Mouse (Mus musculus) skeletal muscle tissue, adult 2 months (tissue): ENCODE measurements around the gene Tet1.
"Not testable (repeated sequence)": the region's sequence is repeated elsewhere in the genome, so short reads cannot be mapped to it uniquely, and the experiment has no call there.

Experiments
- DNase-seq: peaks from one replicate; pipeline ENCODE4 v3.0.0-alpha.2; 2012; ENCODE audit warnings: low read depth, low spot score

Tet1 gene

DNA sequence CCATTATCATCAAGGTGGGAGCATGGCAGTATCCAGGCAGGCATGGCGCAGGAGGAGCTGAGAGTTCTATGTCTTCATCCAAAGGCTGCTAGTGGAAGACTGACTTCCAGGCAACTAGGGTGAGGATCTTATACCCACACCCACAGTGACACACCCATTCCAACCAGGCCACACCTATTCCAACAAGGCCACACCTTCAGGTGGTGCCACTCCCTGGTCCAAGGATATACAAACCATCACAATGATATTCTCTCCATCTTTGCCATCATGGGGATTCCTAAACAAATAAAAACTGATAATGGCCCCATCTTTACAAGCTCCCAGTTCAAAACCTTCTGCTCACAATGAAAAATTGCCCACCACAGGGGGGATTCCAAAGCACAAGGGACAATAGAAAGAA is at the start of gene Tet1:
Tet1 (minus strand) TSS at position 101 of the 400 bp plus-strand sequence.
- not testable (repeated sequence) for DNase-seq

DNA sequence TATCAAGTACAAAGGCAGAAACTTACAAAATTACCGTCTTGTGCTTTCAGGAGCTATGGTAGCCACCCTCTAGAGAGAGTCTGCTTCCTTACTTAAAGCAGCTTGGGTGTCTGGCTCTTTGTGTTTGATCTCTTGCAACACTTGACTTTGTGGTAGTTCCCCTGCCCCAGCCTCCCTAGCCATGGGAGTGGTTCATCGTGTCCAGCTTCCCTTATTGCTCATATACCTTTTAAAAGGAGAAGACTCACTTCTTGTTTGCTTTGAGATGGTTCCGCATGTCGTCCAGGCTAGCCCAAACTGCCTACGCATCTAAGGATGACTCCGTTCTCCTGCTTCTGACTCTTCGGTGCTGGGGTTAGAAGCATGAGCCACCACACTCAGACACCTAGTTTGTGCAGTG is 39.8 kb upstream of the Tet1 start:
- no peak for DNase-seq

DNA sequence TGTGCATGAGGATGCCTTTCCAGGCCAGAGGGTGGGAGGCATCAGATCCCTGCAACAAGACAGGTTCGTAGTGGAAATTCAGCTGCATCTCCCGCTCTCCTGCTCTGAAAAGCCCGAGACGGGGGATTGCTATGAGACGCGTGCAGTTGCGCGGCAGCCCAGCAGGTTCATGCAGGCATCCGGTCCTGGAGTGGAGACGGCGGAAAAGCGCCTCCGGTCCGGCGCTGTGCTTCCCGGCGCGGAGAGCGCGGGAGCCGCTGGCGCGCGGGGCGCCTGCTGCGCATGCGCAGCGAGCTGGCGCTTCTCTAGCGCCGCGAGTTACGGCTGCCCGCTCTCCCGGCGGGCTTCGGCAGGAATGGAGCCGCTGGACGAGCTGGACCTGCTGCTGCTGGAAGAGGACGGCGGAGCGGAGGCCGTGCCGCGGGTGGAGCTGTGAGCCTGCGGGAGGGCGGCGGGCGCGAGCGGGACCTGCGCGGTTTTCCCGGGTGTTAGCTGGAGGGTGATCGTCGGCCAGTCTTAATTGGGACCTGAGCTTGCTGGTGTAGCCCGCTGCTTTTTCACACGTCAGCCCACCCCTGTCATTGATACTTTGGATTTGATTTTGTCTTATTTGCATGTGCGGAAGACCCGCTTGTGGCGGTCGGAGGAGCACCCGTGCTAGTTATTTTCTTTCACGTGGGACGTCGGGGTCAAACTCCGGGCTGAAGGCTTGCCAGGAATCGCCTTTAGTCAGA is 38.1 kb upstream of the Tet1 start, which contains the start of gene Dna2:
Dna2 (plus strand) TSS at position 289 of the 734 bp plus-strand sequence.
- peak; percentile 75 for DNase-seq

DNA sequence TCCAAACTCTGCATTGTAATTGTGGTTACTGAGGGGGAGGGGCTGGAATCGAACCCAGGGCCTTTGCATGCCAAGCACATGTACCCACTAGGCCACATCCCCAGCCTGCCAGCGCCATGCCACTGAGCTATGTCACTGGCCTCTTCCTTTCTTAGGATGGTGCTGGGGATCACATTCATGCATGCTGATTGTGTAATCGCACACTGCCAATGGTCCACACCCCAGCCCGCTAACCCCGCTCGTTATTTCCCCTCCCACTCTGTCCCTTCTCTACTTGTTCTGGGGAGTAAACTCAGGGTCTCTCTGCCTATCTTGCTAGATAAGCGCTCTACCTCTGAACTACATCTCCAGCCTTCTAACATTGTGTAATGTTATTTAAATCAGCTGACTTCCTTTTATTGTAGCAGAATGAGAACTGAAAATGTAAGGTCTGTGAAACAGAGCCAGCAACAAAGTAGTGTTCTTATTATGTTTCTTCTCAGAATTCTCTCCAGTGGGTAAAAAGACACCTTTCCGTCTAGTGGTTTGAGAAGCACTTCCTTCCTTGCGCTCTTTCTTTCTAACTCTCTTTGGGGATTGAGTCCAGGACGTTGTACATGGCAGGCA is 36.3 kb upstream of the Tet1 start:
- DNase-seq, result no peak

DNA sequence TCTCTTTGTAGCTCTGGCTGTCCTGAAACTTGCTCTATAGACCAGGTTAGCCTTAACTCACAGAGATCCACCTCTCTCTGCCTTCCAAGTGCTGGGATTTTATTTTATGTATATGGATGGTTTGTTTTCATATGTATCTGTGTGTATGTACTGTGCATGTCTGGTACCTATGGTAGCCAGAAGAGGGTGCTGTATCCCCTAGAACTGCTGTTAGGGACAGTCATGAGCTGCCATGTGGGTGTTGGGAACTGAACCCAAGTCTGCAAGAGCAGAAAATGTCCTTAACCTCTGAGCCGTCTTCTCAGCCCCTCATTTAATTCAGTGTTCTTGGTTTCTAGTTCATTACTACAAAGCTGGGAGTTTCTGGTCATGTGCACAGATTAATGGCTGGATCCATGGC is 23.6 kb upstream of the Tet1 start:
- DNase-seq, result no peak

DNA sequence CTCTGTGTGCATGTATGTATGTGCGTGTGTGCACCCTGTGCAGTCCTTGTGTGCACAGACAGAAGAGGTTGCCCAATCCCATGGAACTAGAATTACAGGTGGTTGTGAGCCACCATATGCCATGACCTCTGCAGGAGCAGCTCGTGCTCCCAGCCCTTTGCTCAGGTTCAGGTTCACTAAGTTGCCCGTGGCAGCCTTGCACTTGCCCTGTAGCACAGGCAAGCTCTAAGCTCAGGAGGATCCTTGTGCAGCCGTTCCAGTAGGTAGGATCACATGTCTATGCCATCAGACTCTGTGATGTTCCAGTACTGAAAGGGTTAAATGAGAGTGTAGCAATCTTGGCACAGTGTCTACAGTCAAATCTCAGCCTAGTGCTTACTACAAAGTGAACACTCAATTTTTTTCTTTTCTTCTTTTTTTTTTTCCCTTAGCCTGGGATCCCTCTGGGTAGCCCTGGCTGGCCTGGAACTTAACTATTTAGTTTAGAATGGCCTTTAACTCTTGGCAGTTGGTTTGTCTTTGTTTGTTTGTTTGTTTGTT is 15.4 kb upstream of the Tet1 start:
- DNase-seq, result no peak

DNA sequence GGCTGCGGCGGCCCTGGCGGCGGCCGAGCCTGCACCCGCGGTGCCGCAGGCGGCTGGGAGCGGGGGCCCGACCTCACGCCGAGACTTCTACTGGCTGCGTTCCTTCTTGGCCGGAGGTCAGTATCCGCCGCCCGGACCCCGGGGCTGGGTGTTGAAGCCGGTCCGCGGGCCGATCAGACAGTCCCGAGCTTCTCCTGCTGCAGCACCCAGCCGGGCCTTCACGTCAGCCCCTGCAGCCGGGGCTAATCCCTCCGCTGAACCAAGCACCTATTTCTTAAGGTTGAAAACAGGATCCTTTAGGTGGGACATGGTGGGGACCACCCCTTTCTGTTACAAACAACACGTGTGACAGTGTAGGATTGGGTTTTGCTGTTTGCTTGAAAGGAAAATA is 12.0 kb upstream of the Tet1 start:
- no peak for DNase-seq

DNA sequence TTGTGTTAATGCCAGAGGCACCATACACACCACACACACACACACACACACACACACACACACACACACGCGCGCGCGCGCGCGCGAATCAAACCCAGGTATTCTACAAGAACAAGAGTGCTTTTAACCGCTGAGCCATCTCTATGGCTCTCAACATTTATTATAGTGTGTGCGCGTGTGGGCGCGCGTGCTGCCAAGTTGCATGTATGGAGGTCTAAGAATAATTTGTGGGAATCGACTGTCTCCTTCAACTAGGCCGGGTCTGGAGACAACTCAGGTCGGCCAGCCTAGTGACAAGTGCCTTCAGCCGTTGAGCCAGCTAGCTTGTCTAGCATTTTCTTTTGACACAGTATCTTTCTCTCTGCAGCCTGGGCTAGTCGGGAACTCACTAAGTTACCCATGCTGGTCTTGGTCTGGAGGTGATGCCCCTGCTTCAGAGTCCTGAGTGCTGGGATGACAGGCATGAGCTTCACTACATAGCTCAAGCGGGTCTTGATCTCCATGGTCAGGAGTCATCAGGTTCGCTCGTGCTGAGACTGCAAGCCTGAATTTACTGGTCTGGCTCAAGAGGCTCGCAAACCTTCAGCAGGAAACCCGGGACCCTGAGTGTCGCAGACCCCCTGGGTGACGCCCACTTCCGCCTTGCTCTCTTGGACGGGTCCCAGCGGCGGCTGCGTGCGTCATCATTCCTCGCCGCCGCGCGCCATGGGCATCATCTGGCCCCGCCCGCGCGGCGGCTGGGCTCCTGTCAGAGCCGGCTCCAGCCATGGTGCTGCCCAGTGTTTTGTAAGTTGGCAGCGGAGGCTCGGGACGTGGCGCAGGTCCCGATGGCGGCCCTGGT is 11.3 kb upstream of the Tet1 start, which contains the start of gene Slc25a16:
Slc25a16 (plus strand) TSS at position 709 of the 841 bp plus-strand sequence.
- DNase-seq, result peak; percentile 88

DNA sequence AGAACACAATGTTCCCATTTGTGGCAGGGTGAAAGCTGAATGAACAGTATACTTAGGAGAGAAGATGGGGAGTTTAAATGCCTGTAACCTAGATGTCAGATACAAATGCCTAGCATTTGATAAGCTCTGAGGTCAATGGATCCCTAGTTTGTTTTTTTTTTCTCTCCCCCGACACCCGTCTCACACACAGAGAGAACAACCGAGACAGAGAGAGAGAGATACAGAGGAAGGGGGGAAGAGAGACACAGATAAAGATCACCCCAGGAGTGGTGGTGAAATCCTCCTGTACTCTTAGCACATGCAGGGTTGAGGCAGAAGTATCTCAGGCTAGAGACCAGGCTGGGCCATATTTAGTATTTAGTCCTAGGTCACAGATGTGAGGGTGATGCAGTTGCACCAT is 10.2 kb upstream of the Tet1 start:
- no peak for DNase-seq

DNA sequence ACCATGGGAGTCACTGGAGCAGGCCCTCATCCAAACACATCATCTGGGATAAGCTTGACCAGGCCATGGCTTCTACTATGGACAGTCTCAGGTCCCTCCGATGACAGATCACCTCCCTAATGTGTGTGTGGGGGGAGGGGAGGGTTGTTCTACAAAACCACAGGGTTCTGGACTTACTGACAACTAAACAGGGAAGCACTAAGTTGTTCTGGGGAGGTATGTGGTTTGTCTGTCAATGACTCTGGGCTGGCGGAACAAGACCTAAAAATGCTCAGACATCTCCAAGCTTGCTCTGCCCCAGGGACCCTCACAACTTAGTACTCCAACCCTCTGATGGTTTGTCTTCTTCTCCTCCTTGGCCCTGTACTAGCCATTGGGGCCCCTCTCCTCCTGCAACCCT is 2.3 kb upstream of the Tet1 start:
- no peak for DNase-seq

DNA sequence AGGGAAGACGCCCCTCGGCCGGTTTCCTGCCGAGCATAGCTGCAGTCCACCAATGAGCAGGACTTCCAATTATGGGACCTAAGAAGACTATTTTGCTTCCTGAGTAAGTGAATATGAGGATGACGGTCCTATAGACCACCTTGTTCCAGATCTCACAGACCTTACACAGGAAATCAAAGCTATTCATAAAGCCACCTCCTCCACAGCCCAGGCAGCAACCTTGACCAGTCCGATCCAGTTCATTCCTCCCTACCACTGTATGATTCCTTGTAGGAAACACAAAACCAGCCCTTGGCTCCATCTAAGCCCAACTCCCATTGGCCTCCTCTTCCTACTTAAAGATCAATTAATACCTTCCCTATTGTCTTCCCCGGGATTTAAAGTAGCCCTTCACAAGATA is 2.5 kb downstream of the Tet1 start:
- no peak for DNase-seq

DNA sequence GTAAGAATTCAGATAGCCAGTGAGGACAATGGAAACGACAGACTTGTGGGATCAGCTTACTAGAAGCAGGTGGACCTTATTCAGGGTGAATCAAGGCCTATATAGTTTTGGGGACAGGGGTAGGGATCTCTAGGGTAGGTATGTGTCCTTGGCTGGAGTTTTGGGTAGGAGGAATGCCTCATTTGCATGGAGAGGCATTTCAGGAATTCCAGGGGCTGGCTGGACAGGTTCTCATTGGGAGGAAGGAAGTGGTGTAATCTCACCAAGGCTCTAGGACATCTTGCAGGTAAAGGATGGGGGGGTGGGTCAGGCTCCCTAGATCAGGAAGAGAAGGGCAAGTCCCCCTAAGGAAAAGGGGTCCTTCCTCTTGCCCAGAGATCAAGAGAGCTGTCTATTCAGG is 6.0 kb downstream of the Tet1 start:
- no peak for DNase-seq

DNA sequence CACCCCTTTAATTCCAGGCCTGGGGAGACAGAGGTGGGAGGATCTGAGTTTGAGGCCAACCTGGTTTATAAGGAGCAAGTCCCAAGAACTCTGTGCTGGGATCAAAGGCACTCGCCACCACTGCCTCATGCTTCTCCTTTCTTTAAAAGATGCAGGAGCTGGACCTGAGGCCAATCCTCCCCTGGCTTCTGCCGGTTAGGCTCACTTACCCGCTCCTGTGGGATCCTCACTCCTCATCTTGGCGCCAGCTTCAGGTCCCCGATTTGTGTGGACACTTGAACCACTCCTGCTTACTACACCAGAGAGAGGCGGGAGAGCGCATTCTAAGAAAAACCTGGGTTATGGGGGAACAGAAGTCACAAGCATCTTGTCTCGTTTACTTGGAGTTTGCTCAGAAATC is 7.0 kb downstream of the Tet1 start:
- no peak for DNase-seq

DNA sequence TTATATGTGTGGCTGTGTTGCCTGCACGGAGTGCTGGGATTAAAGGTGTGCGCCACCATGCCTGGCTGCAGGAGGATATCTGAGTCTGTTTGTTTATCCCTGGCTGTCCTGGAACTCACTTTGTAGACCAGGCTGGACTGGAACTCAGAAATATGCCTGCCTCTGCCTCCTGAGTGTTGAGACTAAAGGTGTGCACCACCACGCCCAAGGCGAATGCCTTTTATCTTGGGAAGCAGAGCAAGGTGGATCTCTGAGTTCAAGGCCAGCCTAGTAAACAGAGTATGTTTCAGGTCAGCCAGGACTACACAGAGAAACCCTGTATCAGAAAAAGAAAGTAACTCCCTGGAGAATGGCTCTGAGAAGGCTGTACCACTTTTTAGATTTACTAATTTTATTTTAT is 8.7 kb downstream of the Tet1 start:
- DNase-seq, result no peak

DNA sequence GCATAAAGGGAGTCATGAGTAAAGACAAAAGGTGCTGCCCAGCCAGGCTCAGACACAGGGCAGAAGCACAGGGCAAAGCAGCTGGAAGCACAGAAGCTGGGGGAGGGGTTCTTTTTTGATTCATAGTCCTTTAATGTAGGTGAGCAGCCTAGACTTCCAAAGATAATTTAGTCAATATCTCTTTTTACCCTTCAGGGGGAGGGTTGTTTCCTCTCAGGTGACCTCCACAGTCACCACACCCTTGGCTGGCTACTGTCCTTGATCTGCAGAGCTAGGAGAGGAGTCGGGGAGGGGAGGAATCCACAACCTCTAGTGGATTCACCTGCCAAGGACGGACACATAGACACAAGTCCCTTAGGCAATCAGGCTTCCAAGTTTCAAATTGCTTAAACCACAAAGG is 10.7 kb downstream of the Tet1 start:
- no peak for DNase-seq

DNA sequence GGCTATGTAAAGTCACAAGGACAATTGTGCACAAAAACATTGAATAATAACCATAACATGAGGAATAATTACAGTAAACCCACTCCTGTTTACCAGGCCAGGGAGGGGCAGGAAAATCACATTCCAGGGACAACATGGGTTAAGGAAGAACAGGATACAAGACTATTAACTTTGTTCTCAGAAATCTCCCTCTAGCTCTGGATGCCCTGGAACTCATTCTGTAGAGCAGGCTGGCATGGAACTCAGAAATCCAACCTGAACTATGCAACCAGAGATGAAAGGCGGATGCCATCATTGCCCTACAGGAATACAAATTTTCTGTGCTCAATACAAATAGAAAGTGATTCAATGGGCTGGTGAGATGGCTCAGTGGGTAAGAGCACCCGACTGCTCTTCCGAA is 11.4 kb downstream of the Tet1 start:
- no peak for DNase-seq

DNA sequence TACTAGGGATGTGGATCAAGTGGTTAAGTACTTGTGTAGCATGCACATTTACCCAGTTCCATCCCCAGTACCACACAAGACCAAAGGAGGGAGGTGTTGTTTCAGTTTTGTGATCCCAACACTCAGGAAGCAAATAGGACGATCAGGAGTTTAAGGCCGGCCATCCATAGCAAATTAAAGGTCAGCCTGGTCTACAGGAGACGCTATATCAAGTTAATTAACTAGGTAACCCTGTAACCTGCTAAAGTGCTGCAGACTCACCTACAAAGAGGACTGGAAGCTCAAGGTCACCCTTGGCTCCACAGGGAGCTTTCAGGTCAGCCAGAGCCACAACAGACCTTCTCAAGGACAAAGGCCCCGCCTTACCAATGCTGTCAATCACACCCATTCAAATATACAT is 12.0 kb downstream of the Tet1 start:
- DNase-seq, result no peak

DNA sequence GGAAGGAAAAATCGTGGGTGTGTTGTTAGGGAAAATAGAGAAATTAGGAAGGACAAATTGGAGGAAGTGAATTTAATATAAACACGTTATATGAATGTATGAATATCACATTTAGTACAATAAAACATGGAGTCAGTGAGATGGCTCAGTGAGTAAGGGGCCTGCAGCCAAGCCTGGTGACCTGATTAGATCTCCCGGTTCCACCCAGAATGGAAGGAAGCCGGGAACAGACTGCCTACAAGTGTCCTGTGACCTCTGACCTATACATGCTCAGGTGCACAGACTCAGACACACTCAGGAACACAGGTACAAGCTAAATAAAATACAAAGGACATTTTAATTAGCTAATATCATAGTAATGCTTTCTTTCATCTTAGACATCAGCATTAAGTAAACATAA is 12.8 kb downstream of the Tet1 start:
- DNase-seq, result no peak

DNA sequence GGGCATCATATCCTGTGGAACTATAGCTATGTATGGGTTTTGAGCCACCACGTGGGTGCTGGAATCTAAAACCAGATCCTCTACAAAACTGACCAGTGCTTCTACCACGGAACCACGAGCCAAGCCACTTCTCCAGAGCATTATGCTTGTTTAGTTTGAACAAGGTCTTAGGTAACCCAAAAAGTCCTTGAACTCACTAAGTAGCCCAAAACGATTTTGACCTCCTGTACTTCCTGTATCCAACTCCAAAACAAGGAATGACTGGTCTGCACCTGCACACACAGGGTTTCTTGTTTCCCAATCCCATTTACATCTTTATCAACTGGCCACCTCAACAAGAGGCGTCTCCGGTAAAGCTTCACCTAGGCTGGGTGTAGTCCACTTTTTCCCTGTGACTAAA is 13.4 kb downstream of the Tet1 start:
- DNase-seq, result no peak

DNA sequence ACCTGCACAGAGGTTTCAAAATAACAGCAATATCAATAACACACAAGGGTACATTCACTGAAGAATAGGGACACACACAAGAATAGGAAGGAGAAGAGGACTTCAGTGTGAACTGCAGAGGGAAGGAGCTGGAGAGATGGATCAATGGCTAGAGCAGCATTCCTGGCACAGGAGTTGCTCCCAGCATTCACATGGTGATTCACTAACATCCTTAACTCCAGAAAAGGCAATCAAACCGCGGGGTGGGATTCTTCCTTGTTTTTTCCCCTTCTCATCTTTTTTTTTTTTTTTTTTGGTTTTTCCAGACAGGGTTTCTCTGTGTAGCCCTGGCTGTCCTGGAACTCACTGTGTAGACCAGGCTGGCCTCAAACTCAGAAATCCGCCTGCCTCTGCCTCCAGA is 14.3 kb downstream of the Tet1 start:
- no peak for DNase-seq

DNA sequence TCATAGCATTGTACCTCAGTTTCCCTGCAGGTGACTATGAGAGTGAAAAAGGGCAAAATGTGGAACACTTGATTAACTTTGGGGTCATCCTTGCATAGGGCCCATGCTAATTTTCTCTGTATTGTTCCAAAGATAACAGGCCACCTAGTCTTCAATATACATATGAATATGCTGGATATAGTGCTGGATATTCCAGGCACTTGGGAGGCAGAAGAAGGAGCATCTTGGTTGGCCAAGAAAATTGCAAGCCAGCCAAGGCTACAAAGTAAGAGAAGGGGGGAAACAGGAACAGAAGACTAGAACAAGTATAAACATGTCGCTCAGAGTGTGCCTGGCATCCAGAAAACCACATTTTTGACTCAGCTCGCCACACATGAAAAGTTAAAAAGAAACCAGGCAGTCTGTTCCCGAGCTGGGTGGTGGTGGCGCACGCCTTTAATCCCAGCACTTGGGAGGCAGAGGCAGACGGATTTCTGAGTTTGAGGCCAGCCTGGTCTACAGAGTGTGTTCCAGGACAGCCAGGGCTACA is 15.4 kb downstream of the Tet1 start:
- no peak for DNase-seq
